Mouse (Mus musculus) CD4-positive helper T cell, adult 2 months (primary cell): ENCODE measurements around the gene Map4k4.

ENCODE experiments used
- DNase-seq: peaks from one replicate; pipeline ENCODE4 v3.0.0-alpha.2; 2012; ENCODE audit warnings: low read depth, missing footprints, low spot score

Map4k4 gene

GRCm38 (mm10) chr1:39900181-39901005, at the start of gene Map4k4:
Map4k4 (plus strand) TSS chr1:39900913.
- peak; percentile 87 for DNase-seq

- no peak for DNase-seq
Measured at GRCm38 (mm10) chr1:39855949-39856348, 44.8 kb upstream of the Map4k4 start.

- DNase-seq: no peak
Measured at GRCm38 (mm10) chr1:39856795-39857447, 43.8 kb upstream of the Map4k4 start.

- no peak for DNase-seq
Measured at GRCm38 (mm10) chr1:39857448-39857820, 43.3 kb upstream of the Map4k4 start.

DNA sequence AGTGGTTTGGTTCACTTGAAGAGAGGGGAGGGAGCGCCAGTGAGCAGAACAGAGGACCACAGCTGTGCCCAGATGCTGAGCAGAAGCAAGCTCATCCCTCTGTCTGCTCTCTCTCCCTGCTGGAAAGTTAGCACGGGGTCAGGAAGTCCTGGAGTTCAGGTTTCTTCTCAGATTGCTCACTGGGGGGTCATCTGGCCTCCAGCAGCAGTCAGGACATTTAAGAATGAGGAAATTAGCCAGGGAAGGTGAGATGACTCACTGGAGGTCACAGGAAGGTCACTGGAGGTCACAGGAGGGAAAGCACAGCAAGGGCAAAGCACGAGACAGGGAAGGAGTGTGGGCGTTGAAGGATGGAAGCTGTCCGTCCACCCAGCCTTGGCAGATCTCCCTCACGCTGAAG, 41.5 kb upstream of the Map4k4 start:
- no peak for DNase-seq

DNA sequence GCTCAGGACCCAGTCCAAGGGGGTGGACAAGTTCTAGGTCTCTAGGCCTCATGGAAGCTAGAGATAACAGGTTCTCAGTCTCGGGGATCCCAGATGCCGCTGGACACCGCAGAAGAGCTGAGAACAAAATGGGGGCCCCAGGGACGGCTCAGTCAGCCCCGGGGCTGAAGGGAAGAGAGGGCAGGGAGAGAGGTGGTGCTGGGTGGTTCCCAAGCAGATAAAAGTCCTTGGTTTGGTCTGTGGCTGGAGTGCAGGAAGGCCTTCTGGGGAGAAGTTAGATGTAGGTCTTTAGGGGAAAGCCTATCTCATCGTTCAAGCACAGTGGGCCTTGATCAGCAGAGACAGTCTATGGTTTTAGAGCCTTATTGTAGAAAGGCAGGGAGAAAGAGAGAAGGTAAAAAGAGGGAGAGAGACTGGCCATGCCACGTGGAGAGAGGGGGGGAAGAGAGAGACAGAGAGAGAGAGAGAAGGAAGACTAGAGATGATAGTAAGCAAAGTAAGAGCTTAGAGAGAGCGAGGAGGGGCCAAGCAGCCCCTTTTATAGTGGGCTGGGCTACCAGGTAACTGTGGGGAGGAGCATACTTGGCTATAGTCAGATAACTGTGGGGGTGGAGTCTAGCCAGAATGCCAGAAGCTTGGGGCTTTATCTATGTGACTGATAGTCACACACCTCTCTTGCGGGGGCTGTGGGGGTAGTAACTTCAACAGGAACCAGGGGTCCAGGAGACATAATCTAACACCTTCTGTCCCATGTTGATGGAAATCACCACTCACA, 34.2 kb upstream of the Map4k4 start:
- no peak for DNase-seq

DNA sequence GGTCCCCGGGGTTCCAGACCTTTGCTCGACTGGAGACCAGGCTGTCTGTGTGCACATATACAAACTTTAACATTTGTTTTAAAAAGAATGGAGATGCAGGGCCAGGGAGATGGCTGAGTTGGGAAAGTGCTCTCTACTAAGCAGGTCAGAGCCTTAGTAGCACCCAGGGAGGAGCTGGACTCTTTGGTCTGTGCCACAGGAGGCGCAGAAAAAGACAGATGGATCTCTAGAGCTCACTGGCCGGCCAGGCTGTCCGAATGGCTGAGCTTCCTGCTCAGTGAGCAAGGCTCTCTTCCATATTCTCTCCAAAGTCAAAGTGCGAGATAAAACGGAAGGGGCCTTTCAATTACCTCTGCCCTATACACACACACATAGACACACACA, 33.6 kb upstream of the Map4k4 start:
- DNase-seq: no peak

- no peak for DNase-seq
Measured at GRCm38 (mm10) chr1:39867966-39868593, 32.6 kb upstream of the Map4k4 start.

GRCm38 (mm10) chr1:39868825-39869571, 31.7 kb upstream of the Map4k4 start:
- no peak for DNase-seq

- no peak for DNase-seq
Measured at GRCm38 (mm10) chr1:39869721-39870201, 31.0 kb upstream of the Map4k4 start.

DNA sequence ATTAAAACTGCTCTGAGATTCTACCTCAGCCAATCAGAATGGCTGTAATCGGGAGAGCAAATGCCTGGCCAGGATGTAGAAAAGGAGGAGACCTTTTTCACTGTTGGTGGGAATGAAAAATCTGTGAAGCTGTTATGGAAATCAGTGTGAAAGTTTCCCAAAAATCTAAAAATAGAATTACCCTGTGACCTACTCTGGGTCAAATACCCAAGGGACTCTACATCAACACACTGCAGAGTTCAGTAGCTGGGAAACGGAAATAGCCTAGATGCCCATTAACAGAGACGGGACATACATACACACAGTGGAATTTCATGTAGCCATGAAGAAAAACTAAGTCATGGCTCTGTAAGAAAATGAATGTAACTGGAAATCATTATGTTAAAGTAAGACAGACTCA, 22.7 kb upstream of the Map4k4 start:
- DNase-seq: no peak

- no peak for DNase-seq
Measured at GRCm38 (mm10) chr1:39882505-39882904, 18.2 kb upstream of the Map4k4 start.

- DNase-seq: no peak
Measured at GRCm38 (mm10) chr1:39884803-39885515, 15.8 kb upstream of the Map4k4 start.

- no peak for DNase-seq
Measured at GRCm38 (mm10) chr1:39887997-39888396, 12.7 kb upstream of the Map4k4 start.

DNA sequence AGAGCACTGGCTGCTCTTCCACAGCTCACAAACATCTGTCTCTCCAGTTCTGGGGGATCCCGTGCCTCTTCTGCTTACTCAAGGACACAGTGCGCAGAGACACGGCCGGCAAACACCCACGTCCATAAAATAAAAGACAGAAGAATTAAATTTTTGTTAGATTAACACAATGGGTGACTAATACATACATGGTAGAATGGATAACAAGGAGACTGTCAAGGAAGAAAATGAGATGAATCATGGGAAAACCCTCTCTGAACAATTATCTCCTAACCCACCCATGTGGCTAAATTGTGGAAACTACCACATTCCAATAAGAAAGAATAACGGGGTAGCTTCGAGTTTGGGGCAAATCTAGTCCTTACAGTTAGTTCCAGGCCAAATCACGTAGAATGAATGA, 11.3 kb upstream of the Map4k4 start:
- DNase-seq: no peak

- no peak for DNase-seq
Measured at GRCm38 (mm10) chr1:39889973-39890372, 10.7 kb upstream of the Map4k4 start.

DNA sequence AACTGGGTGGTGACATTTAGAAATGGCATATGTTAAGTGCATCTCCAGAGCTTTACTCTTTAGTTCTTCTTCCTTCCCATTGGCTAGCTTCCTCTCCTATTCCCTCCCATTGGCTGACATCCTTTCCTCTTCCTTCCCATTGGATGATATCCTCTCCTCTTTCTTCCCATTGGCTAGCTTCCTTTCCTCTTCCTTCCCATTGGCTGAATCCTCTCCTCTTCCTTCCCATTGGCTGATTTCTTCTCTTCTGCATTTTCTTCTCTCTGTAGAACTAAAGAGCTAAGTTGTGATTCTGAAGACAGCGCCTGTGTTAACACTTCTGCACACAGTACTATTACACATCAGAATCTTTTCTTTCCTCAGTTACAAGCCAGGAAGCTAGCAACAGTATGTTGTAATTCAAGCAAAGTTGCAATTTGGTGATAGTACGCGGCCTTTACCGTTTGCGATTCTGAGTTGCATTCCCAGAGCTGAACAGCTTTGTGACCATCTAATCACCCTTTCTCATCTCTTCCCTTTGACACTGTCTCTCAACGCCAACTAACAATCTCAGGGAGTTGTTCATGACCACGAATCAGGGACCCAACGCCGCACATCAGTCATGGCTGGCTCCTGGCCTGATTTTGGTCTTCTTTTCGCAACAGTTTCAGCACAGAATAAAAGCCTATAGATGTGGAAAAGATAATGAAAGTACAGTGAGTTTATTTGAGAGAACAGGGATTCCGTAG, 7.4 kb upstream of the Map4k4 start:
- DNase-seq: no peak

GRCm38 (mm10) chr1:39895097-39895496, 5.6 kb upstream of the Map4k4 start:
- no peak for DNase-seq

- DNase-seq: peak; percentile 69
Measured at GRCm38 (mm10) chr1:39895506-39895905, 5.2 kb upstream of the Map4k4 start.

- peak; percentile 83 for DNase-seq
Measured at GRCm38 (mm10) chr1:39896581-39896980, 4.1 kb upstream of the Map4k4 start.
